Mouse (Mus musculus): ENCODE data around the gene Lta. TPM values are rescaled to one million over a fixed set of nuclear protein-coding genes. Genes with fewer than 3 reads are reported as not detected.

The Lta gene
- total RNA-seq, 2 experiments from 2014 or later, result 0.23 to 0.60 TPM

GRCm38 (mm10) chr17:35186681-35187080, 18.5 kb downstream of the Lta start:
- no peak for DNase-seq (ENCODE audit: low spot score in 2 of 2)

- no peak for DNase-seq (ENCODE audit: low spot score in 2 of 2)
These were observed 19.2 kb downstream of the Lta start for GRCm38 (mm10) chr17:35185639-35186611.

GRCm38 (mm10) chr17:35180093-35180492, 25.1 kb downstream of the Lta start:
- DNase-seq (ENCODE audit: low spot score in 2 of 2), result no peak

GRCm38 (mm10) chr17:35178528-35178927, 26.6 kb downstream of the Lta start:
- peak; percentile 44 to 54 for DNase-seq (ENCODE audit: low spot score in 2 of 2)

- no peak for DNase-seq (ENCODE audit: low spot score in 2 of 2)
These were observed 29.2 kb downstream of the Lta start, which contains the start of gene Aif1 for GRCm38 (mm10) chr17:35175968-35176367. TSS of gene Aif1 (minus strand) at chr17:35176068.

- DNase-seq (ENCODE audit: low spot score in 2 of 2), result no peak
These were observed 29.8 kb downstream of the Lta start for GRCm38 (mm10) chr17:35175382-35175781.

GRCm38 (mm10) chr17:35174201-35174977, 30.8 kb downstream of the Lta start:
- DNase-seq (ENCODE audit: low spot score in 2 of 2), result no peak

- DNase-seq (ENCODE audit: low spot score in 2 of 2), result no peak
These were observed 31.8 kb downstream of the Lta start for GRCm38 (mm10) chr17:35173329-35173728.

GRCm38 (mm10) chr17:35172445-35173234, 32.5 kb downstream of the Lta start:
- DNase-seq (ENCODE audit: low spot score in 2 of 2), result peak; percentile 59 to 60

- no peak for DNase-seq (ENCODE audit: low spot score in 2 of 2)
These were observed 36.5 kb downstream of the Lta start for GRCm38 (mm10) chr17:35168541-35169207.

- peak in 1 of 2 experiments; percentile 68 for DNase-seq (ENCODE audit: low spot score in 2 of 2)
These were observed 37.4 kb downstream of the Lta start for GRCm38 (mm10) chr17:35167794-35168193.

GRCm38 (mm10) chr17:35166352-35167035, 38.7 kb downstream of the Lta start:
- peak; percentile 54 to 73 for DNase-seq (ENCODE audit: low spot score in 2 of 2)

- no peak for DNase-seq (ENCODE audit: low spot score in 2 of 2)
These were observed 39.5 kb downstream of the Lta start for GRCm38 (mm10) chr17:35165451-35166155.

GRCm38 (mm10) chr17:35164568-35165450, 40.3 kb downstream of the Lta start, which contains the start of gene Prrc2a:
TSS of gene Prrc2a (minus strand) at chr17:35164897.
- DNase-seq (ENCODE audit: low spot score in 2 of 2), result peak; percentile 98 to 99

- no peak for DNase-seq (ENCODE audit: low spot score in 2 of 2)
These were observed 41.0 kb downstream of the Lta start for GRCm38 (mm10) chr17:35164218-35164567.

GRCm38 (mm10) chr17:35163326-35164081, 41.6 kb downstream of the Lta start:
- peak in 1 of 2 experiments; percentile 42 for DNase-seq (ENCODE audit: low spot score in 2 of 2)

GRCm38 (mm10) chr17:35162730-35163129, 42.4 kb downstream of the Lta start:
- DNase-seq (ENCODE audit: low spot score in 2 of 2), result no peak

Measured in left cerebral cortex, adult 18-20 months (tissue).